Mouse (Mus musculus) hindbrain, embryonic 14.5 days (tissue): ENCODE data around the gene Evx1. TPM values are rescaled to one million over a fixed set of nuclear protein-coding genes. Genes with fewer than 3 reads are reported as not detected.

Experiments used
- ATAC-seq: fragments of 200-750 bp; cut with Nextera tagmentation; 2 replicates; pipeline ENCODE4 v1.8.0; 2017; ENCODE audit warnings: moderate number of reproducible peaks, mild to moderate bottlenecking, moderate TSS enrichment, moderate library complexity; ENCODE audit not compliant: low FRiP score
- DNase-seq: peaks from one replicate; pipeline ENCODE4 v3.0.0-alpha.2; 2015; ENCODE audit warnings: low spot score
- H3K27ac ChIP-seq: fragments of 300-500 bp; sonication (generic); 2 replicates; pipeline ENCODE4 v1.5.1; 2014; ENCODE audit warnings: mild to moderate bottlenecking, moderate library complexity
- H3K27me3 ChIP-seq: fragments of 300-500 bp; sonication (generic); 2 replicates; pipeline ENCODE4 v1.6.1; 2014; ENCODE audit warnings: mild to moderate bottlenecking, low read length, mixed read lengths; ENCODE audit not compliant: control insufficient read depth, insufficient read depth
- H3K36me3 ChIP-seq: fragments of 300-500 bp; sonication (generic); replicated peaks from 2 replicates; pipeline ENCODE4 v1.6.1; 2014; ENCODE audit not compliant: control insufficient read depth, insufficient read depth
- H3K4me1 ChIP-seq: fragments of 300-500 bp; sonication (generic); replicated peaks from 2 replicates; pipeline ENCODE4 v1.6.1; 2014; ENCODE audit warnings: antibody characterized with exemption, low read length, mixed read lengths; ENCODE audit not compliant: control insufficient read depth, insufficient read depth
- H3K4me2 ChIP-seq: fragments of 300-500 bp; sonication (generic); replicated peaks from 2 replicates; pipeline ENCODE4 v1.6.1; 2014; ENCODE audit warnings: mild to moderate bottlenecking, moderate library complexity
- H3K4me3 ChIP-seq: fragments of 300-500 bp; sonication (generic); replicated peaks from 2 replicates; pipeline ENCODE4 v1.5.1; 2014; ENCODE audit warnings: mild to moderate bottlenecking, low read length
- H3K9ac ChIP-seq: fragments of 300-500 bp; sonication (generic); 2 replicates; pipeline ENCODE4 v1.6.1; 2014
- H3K9me3 ChIP-seq: fragments of 300-500 bp; sonication (generic); 2 replicates; pipeline ENCODE4 v1.6.1; 2016; ENCODE audit warnings: low read length; ENCODE audit not compliant: control insufficient read depth
- WGBS: fragments of 180-500 bp; shearing (Covaris S2); extraction: QIAGEN DNeasy Blood & Tissue Kit; methylation state at CpG from one replicate; pipeline ENCODE4 v1.1.7; 2014; 5-methylcytosine and 5-hydroxymethylcytosine counted together
- polyA plus RNA-seq: library from polyadenylated mRNA; unstranded; fragments of >200 nt; fragmentation: Nextera tagmentation; extraction: Ambion mirVana; gene quantifications from 2 replicates; pipeline ENCODE4 v1.2.1, GENCODE M21; 2014

Gene Evx1
- polyA plus RNA-seq, 1 experiment from 2014 or later = 4.1 TPM

- Histone ChIP-seq H3K9me3 (no peaks in the 10 kb centered on the region), H3K36me3 (no peaks in the 10 kb centered on the region), H3K27ac (no peak overlapping the region), H3K4me3 (no peak overlapping the region), H3K9ac (no peak overlapping the region), H3K27me3 (peaks cover 99% of the 10 kb centered on the region), H3K4me2 (no peak overlapping the region), H3K4me1 (no peaks in the 10 kb centered on the region)
- WGBS = 5% methylated on average over 23 of the region's 23 CpGs
- DNase-seq (peak; percentile 84), ATAC-seq (peak; percentile 31; the same call in 1 of the 2 replicates)
These were observed 42.5 kb upstream of the Evx1 start for GRCm38 (mm10) chr6:52270494-52271480.

GRCm38 (mm10) chr6:52272766-52273655 is 40.3 kb upstream of the Evx1 start:
- no peak for ATAC-seq
- H3K4me2 ChIP-seq = no peak overlapping the region
- no peaks in the 10 kb centered on the region for H3K9me3 ChIP-seq
- H3K36me3 ChIP-seq = no peaks in the 10 kb centered on the region
- WGBS = 3% methylated on average over 22 of the region's 22 CpGs
- peaks cover 99% of the 10 kb centered on the region for H3K27me3 ChIP-seq
- H3K4me3 ChIP-seq = no peak overlapping the region
- no peak for DNase-seq
- H3K27ac ChIP-seq = no peak overlapping the region
- H3K4me1 ChIP-seq = no peaks in the 10 kb centered on the region
- H3K9ac ChIP-seq = no peak overlapping the region

GRCm38 (mm10) chr6:52273656-52274280 is 39.5 kb upstream of the Evx1 start:
- H3K36me3 ChIP-seq = no peaks in the 10 kb centered on the region

GRCm38 (mm10) chr6:52274576-52274975 is 38.7 kb upstream of the Evx1 start:
- H3K36me3 ChIP-seq = no peaks in the 10 kb centered on the region
- H3K27ac ChIP-seq = no peak overlapping the region
- no peak overlapping the region for H3K4me2 ChIP-seq
- WGBS = under 1% methylated on average over 11 of the region's 11 CpGs
- ATAC-seq (no peak), DNase-seq (no peak)
- no peaks in the 10 kb centered on the region for H3K9me3 ChIP-seq
- no peak overlapping the region for H3K4me3 ChIP-seq
- H3K27me3 ChIP-seq = peaks cover 96% of the 10 kb centered on the region
- no peak overlapping the region for H3K9ac ChIP-seq
- no peaks in the 10 kb centered on the region for H3K4me1 ChIP-seq

More at GRCm38 (mm10) chr6:52273656-52274280, 39.5 kb upstream of the Evx1 start:
- DNase-seq (no peak), ATAC-seq (no peak)
- WGBS = under 1% methylated on average over 20 of the region's 22 CpGs
- Histone ChIP-seq H3K4me3 (no peak overlapping the region), H3K27ac (no peak overlapping the region), H3K4me1 (no peaks in the 10 kb centered on the region), H3K4me2 (no peak overlapping the region), H3K9me3 (no peaks in the 10 kb centered on the region), H3K27me3 (peaks cover 97% of the 10 kb centered on the region), H3K9ac (no peak overlapping the region)

GRCm38 (mm10) chr6:52275563-52276280 is 37.6 kb upstream of the Evx1 start:
- WGBS = 3% methylated on average over 8 of the region's 8 CpGs
- no peaks in the 10 kb centered on the region for H3K36me3 ChIP-seq
- H3K4me3 ChIP-seq = no peak overlapping the region
- H3K27ac ChIP-seq = no peak overlapping the region
- H3K9me3 ChIP-seq = no peaks in the 10 kb centered on the region
- peaks cover 96% of the 10 kb centered on the region for H3K27me3 ChIP-seq
- DNase-seq (no peak), ATAC-seq (no peak)
- no peak overlapping the region for H3K9ac ChIP-seq
- H3K4me1 ChIP-seq = no peaks in the 10 kb centered on the region
- no peak overlapping the region for H3K4me2 ChIP-seq

GRCm38 (mm10) chr6:52276382-52276781 is 36.9 kb upstream of the Evx1 start:
- Histone ChIP-seq H3K4me2 (no peak overlapping the region), H3K9me3 (no peaks in the 10 kb centered on the region), H3K27ac (no peak overlapping the region), H3K36me3 (no peaks in the 10 kb centered on the region), H3K9ac (no peak overlapping the region), H3K4me3 (no peak overlapping the region), H3K27me3 (peaks cover 96% of the 10 kb centered on the region), H3K4me1 (no peaks in the 10 kb centered on the region)
- no peak for DNase-seq
- WGBS = 4% methylated on average over 6 of the region's 6 CpGs
- ATAC-seq = no peak

- DNase-seq (no peak), ATAC-seq (no peak)
- Histone ChIP-seq H3K9ac (no peak overlapping the region), H3K36me3 (no peaks in the 10 kb centered on the region), H3K27ac (no peak overlapping the region), H3K27me3 (peaks cover 95% of the 10 kb centered on the region), H3K4me2 (no peak overlapping the region), H3K9me3 (no peaks in the 10 kb centered on the region), H3K4me1 (no peaks in the 10 kb centered on the region), H3K4me3 (no peak overlapping the region)
- 8% methylated on average over 5 of the region's 5 CpGs for WGBS
These were observed 36.4 kb upstream of the Evx1 start for GRCm38 (mm10) chr6:52276920-52277319.

- no peak overlapping the region for H3K9ac ChIP-seq
- no peaks in the 10 kb centered on the region for H3K9me3 ChIP-seq
- 73% methylated on average over 12 of the region's 12 CpGs for WGBS
- H3K36me3 ChIP-seq = no peaks in the 10 kb centered on the region
- H3K4me3 ChIP-seq = no peak overlapping the region
- ATAC-seq (no peak), DNase-seq (no peak)
- H3K27ac ChIP-seq = no peak overlapping the region
- peaks cover 86% of the 10 kb centered on the region for H3K27me3 ChIP-seq
- H3K4me2 ChIP-seq = no peak overlapping the region
- H3K4me1 ChIP-seq = no peaks in the 10 kb centered on the region
These were observed 32.2 kb upstream of the Evx1 start for GRCm38 (mm10) chr6:52281084-52281483.
